Comparison of ENCODE assay signal across 7 mouse cellular contexts in genomic region chr1:39192460-39192996, GRCm38 (mm10). TPM values are rescaled to one million over a fixed set of nuclear protein-coding genes. Genes with fewer than 3 reads are reported as not detected.
A peak's percentile ranks its signal among the peaks of the same experiment; 100 is the strongest.
DNase-seq lines count a peak whose midpoint lies in the region; ATAC-seq and TF ChIP-seq lines count a peak whose summit lies in the region.

No protein-coding gene starts in this region.

- no peak overlapping the region for H3K27ac ChIP-seq in intestine, embryonic 15.5 days
- H3K27ac ChIP-seq in limb, embryonic 12.5 days: no peak overlapping the region
- H3K27ac ChIP-seq in midbrain, embryonic 15.5 days: no peak overlapping the region
- no peak overlapping the region for H3K27ac ChIP-seq in testis, adult 2 months (ENCODE audit: control insufficient read depth, insufficient read depth, low read depth, low read length)

- peak overlapping the region; percentile 65; the same call in 1 of the 2 replicates for H3K9ac ChIP-seq in intestine, embryonic 15.5 days
- H3K9ac ChIP-seq in limb, embryonic 12.5 days (replicated peaks): no peak overlapping the region
- H3K9ac ChIP-seq in midbrain, embryonic 15.5 days: peak overlapping the region; percentile 60; the same call in 1 of the 2 replicates

- ATAC-seq in intestine, embryonic 15.5 days: peak; percentile 54
- no peak for ATAC-seq in limb, embryonic 12.5 days (ENCODE audit: insufficient number of reproducible peaks, insufficient read depth, low FRiP score, low TSS enrichment, low read depth)
- ATAC-seq in midbrain, embryonic 15.5 days (replicated peaks): peak; percentile 22; the same call in 1 of the 2 replicates

- H3K9me3 ChIP-seq in intestine, embryonic 15.5 days: no peaks in the 10 kb centered on the region
- H3K9me3 ChIP-seq in limb, embryonic 12.5 days: no peaks in the 10 kb centered on the region
- no peaks in the 10 kb centered on the region for H3K9me3 ChIP-seq in midbrain, embryonic 15.5 days

- no peak for TF ChIP-seq CTCF in testis, adult 2 months (IDR thresholded peaks at IDR 0.05; ENCODE audit: control insufficient read depth, insufficient read depth, insufficient replicate concordance, low read depth, low read length)

- peaks cover 22% of the 10 kb centered on the region; the same call in 1 of the 2 replicates for H3K4me1 ChIP-seq in intestine, embryonic 15.5 days (replicated peaks)
- peaks cover 19% of the 10 kb centered on the region for H3K4me1 ChIP-seq in limb, embryonic 12.5 days (replicated peaks)
- peaks cover 28% of the 10 kb centered on the region for H3K4me1 ChIP-seq in midbrain, embryonic 15.5 days
- peaks cover 16% of the 10 kb centered on the region for H3K4me1 ChIP-seq in testis, adult 2 months (ENCODE audit: control insufficient read depth, insufficient read depth, low read length)

- H3K4me2 ChIP-seq in intestine, embryonic 15.5 days (replicated peaks): peak overlapping the region; percentile 99
- peak overlapping the region; percentile 100 for H3K4me2 ChIP-seq in limb, embryonic 12.5 days
- H3K4me2 ChIP-seq in midbrain, embryonic 15.5 days: peak overlapping the region; percentile 99

- H3K4me3 ChIP-seq in intestine, embryonic 15.5 days (replicated peaks): peak overlapping the region; percentile 68
- H3K4me3 ChIP-seq in limb, embryonic 12.5 days (replicated peaks): peak overlapping the region; percentile 79
- peak overlapping the region; percentile 75 for H3K4me3 ChIP-seq in midbrain, embryonic 15.5 days
- peak overlapping the region; percentile 55 for H3K4me3 ChIP-seq in testis, adult 2 months (ENCODE audit: control insufficient read depth, low read depth, low read length)

- WGBS in intestine, embryonic 15.5 days: 2% methylated on average over 27 of the region's 28 CpGs
- 1% methylated on average over 28 of the region's 28 CpGs for WGBS in limb, embryonic 12.5 days
- WGBS in midbrain, embryonic 15.5 days: 2% methylated on average over 28 of the region's 28 CpGs

- H3K27me3 ChIP-seq in intestine, embryonic 15.5 days (replicated peaks): peaks cover 26% of the 10 kb centered on the region
- H3K27me3 ChIP-seq in limb, embryonic 12.5 days: peaks cover 64% of the 10 kb centered on the region
- peaks cover 45% of the 10 kb centered on the region for H3K27me3 ChIP-seq in midbrain, embryonic 15.5 days (replicated peaks)
- H3K27me3 ChIP-seq in testis, adult 2 months (ENCODE audit: control insufficient read depth, insufficient read depth, low read length): no peaks in the 10 kb centered on the region

- peak; percentile 91 for DNase-seq in adrenal gland, postnatal 14 days
- DNase-seq in embryo, embryonic 9.5 days (ENCODE audit: extremely low spot score): peak; percentile 48
- peak; percentile 86 for DNase-seq in gonadal fat pad, adult 2 months (ENCODE audit: low read depth)

- no peaks in the 10 kb centered on the region for H3K36me3 ChIP-seq in intestine, embryonic 15.5 days
- H3K36me3 ChIP-seq in limb, embryonic 12.5 days: no peaks in the 10 kb centered on the region
- no peaks in the 10 kb centered on the region for H3K36me3 ChIP-seq in midbrain, embryonic 15.5 days (replicated peaks)
- H3K36me3 ChIP-seq in testis, adult 2 months (ENCODE audit: control insufficient read depth, insufficient read depth, low read length): no peaks in the 10 kb centered on the region

- no peak for TF ChIP-seq POLR2A in testis, adult 2 months (IDR thresholded peaks at IDR 0.05; ENCODE audit: control insufficient read depth, low read depth, low read length)

RNA-seq across cellular contexts. Expression of gene Npas2, which starts 1.0 kb away (rescaled TPM):
- total RNA-seq in adrenal gland, postnatal 14 days (2021): 4.5 and 9.7 TPM in 2 replicates
- 3.6 and 3.7 TPM in 2 replicates for polyA plus RNA-seq in gonadal fat pad, adult 2 months (2012; rRNA removed)
- polyA plus RNA-seq in intestine, embryonic 15.5 days (2015; fragmentation: Nextera tagmentation; extraction: Ambion mirVana): 0.49 and 0.64 TPM in 2 replicates
- polyA plus RNA-seq in limb, embryonic 12.5 days (2016; fragmentation: Nextera tagmentation; extraction: Ambion mirVana): 0.19 and 0.29 TPM in 2 replicates
- 0.56 and 0.65 TPM in 2 replicates for polyA plus RNA-seq in midbrain, embryonic 15.5 days (2015; fragmentation: Nextera tagmentation; extraction: Ambion mirVana)
- 0.79 and 1.1 TPM in 2 replicates for polyA plus RNA-seq in testis, adult 2 months (2012; rRNA removed)
